Mouse (Mus musculus): Measurements from ENCODE around the gene Tiam2.

The Tiam2 gene

GRCm38 (mm10) chr17:3394985-3395384 is 68.6 kb downstream of the Tiam2 start:
- in situ Hi-C loops (cut with MboI) = no loop called here

GRCm38 (mm10) chr17:3396881-3397281 is 70.5 kb downstream of the Tiam2 start:
- in situ Hi-C loops (cut with MboI) = no loop called here

GRCm38 (mm10) chr17:3397836-3398235 is 71.5 kb downstream of the Tiam2 start:
- in situ Hi-C loops (cut with MboI) = no loop called here

- in situ Hi-C loops (cut with MboI) = no loop called here
Measured at GRCm38 (mm10) chr17:3405350-3406073, 79.1 kb downstream of the Tiam2 start.

GRCm38 (mm10) chr17:3407051-3407450 is 80.7 kb downstream of the Tiam2 start:
- in situ Hi-C loops (cut with MboI) = no loop called here

GRCm38 (mm10) chr17:3410307-3410706 is 83.9 kb downstream of the Tiam2 start:
- in situ Hi-C loops (cut with MboI) = no loop called here

GRCm38 (mm10) chr17:3412771-3413170 is 86.4 kb downstream of the Tiam2 start:
- in situ Hi-C loops (cut with MboI) = no loop called here

- in situ Hi-C loops (cut with MboI) = no loop called here
Measured at GRCm38 (mm10) chr17:3415580-3415979, 89.2 kb downstream of the Tiam2 start.

- in situ Hi-C loops (cut with MboI) = no loop called here
Measured at GRCm38 (mm10) chr17:3416401-3416800, 90.0 kb downstream of the Tiam2 start.

- in situ Hi-C loops (cut with MboI) = no loop called here
Measured at GRCm38 (mm10) chr17:3419368-3419928, 93.1 kb downstream of the Tiam2 start.

GRCm38 (mm10) chr17:3420148-3420547 is 93.8 kb downstream of the Tiam2 start:
- in situ Hi-C loops (cut with MboI) = no loop called here

- in situ Hi-C loops (cut with MboI) = no loop called here
Measured at GRCm38 (mm10) chr17:3423416-3423815, 97.0 kb downstream of the Tiam2 start.

GRCm38 (mm10) chr17:3428659-3429058 is 102.3 kb downstream of the Tiam2 start:
- in situ Hi-C loops (cut with MboI) = no loop called here

- in situ Hi-C loops (cut with MboI) = no loop called here
Measured at GRCm38 (mm10) chr17:3432590-3433498, 106.5 kb downstream of the Tiam2 start.

- in situ Hi-C loops (cut with MboI) = no loop called here
Measured at GRCm38 (mm10) chr17:3433521-3434271, 107.3 kb downstream of the Tiam2 start.

GRCm38 (mm10) chr17:3435299-3435698 is 108.9 kb downstream of the Tiam2 start:
- in situ Hi-C loops (cut with MboI) = no loop called here

GRCm38 (mm10) chr17:3436841-3437515 is 110.6 kb downstream of the Tiam2 start:
- in situ Hi-C loops (cut with MboI) = no loop called here

GRCm38 (mm10) chr17:3442526-3443401 is 116.4 kb downstream of the Tiam2 start:
- in situ Hi-C loops (cut with MboI) = no loop called here

- in situ Hi-C loops (cut with MboI) = no loop called here
Measured at GRCm38 (mm10) chr17:3446191-3446950, 120.0 kb downstream of the Tiam2 start.

GRCm38 (mm10) chr17:3448725-3449124 is 122.4 kb downstream of the Tiam2 start:
- in situ Hi-C loops (cut with MboI) = no loop called here

Measured in mature B cell (primary cell).